Mouse (Mus musculus): ENCODE data around the gene Acot7.

DNA sequence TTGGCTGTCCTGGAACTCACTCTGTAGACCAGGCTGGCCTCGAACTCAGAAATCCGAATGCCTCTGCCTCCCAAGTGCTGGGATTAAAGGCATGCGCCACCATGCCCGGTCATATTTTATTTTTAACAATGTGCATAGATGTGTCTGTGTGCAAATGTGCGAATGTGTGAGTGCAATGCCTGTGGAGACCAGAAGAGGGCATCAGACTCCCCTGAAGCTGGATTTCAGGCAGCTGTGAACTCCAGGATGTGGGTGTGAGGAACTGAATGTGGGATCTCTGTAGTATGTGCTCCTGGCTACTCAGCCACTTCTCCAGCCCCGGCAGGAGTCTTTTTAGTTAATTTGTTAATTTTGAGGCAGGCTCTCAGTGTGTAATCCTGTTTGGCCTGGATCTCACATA is 6.4 kb upstream of the Acot7 start:
- TF ChIP-seq GATA1 (IDR thresholded peaks at IDR 0.05; ENCODE audit: low read length) (no peak), TAL1 (IDR thresholded peaks at IDR 0.05; ENCODE audit: low read length) (no peak)
